Mouse (Mus musculus) c-Kit-positive CD71-negative TER-119-negative erythroid progenitor cells, embryonic 14.5 days (primary cell): Measurements from ENCODE around the gene Mtmr2.

Experiments
- DNase-seq: peaks from one replicate; pipeline ENCODE4 v3.0.0-alpha.2; 2013; ENCODE audit warnings: low read depth

Mtmr2 gene

GRCm38 (mm10) chr9:13806854-13807253 lies 58.6 kb downstream of the Mtmr2 start:
- no peak for DNase-seq

GRCm38 (mm10) chr9:13807657-13808056 lies 59.4 kb downstream of the Mtmr2 start:
- no peak for DNase-seq

- DNase-seq: no peak
Observed at GRCm38 (mm10) chr9:13809937-13810336, 61.7 kb downstream of the Mtmr2 start.

DNA sequence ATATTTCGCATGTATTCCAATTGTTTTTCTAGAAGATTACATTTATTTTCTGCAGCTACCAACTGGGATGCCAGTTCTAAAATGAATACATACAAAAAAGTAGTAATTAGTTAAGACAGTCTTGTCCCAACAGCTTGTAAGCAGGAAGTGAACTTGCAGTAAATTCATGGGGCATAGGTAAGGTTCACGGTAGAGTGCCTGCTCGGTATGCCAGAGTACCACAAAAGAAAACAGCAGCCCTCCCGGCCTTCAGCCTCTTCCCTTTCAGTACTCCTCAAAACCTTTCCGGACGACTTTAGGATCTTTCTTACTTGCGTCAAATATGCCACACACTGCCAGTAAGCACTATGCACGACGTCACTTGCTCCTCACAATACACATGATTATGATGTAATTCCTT lies 70.2 kb downstream of the Mtmr2 start:
- no peak for DNase-seq

- no peak for DNase-seq
Observed at GRCm38 (mm10) chr9:13820774-13821173, 72.6 kb downstream of the Mtmr2 start.

GRCm38 (mm10) chr9:13825896-13826295 lies 77.7 kb downstream of the Mtmr2 start:
- no peak for DNase-seq

GRCm38 (mm10) chr9:13826391-13826805 lies 78.2 kb downstream of the Mtmr2 start:
- DNase-seq: peak; percentile 29

DNA sequence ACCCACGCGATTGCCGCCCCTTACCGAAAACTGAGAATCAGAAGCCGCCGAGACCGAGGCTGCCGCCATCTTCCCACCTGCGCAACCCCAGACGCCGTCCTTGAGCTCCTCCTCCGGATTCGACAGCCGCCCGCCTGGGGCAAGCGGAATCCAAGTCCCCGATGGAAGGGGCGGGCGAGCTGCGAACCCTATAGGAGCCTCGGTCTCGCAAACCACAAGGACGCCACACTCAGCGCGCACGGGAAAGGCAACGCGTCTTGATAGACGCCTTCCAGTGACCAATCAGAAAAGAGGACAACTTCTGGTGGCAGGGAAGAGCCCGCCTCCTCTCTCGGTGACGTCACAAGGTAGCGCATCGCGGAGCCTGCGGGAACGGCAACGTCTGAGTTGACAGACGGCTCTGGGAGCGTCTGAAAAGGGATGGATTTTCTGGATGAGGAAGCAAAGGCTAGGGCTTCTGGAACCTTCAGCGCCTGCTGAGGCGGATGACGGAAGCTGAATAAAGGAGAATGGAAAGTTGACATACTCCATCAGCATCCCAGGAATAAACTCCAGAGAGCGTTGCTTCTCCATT lies 78.7 kb downstream of the Mtmr2 start, which contains the start of gene Cep57:
Gene Cep57, minus strand, starts transcription at position 276 of the 574 bp plus-strand sequence.
- DNase-seq: peak; percentile 95

- peak; percentile 99 for DNase-seq
Observed at GRCm38 (mm10) chr9:13827406-13828086, 79.3 kb downstream of the Mtmr2 start, which contains the start of gene Fam76b. Gene Fam76b (plus strand): TSS chr9:13827716.

- no peak for DNase-seq
Observed at GRCm38 (mm10) chr9:13828087-13828441, 79.9 kb downstream of the Mtmr2 start.

DNA sequence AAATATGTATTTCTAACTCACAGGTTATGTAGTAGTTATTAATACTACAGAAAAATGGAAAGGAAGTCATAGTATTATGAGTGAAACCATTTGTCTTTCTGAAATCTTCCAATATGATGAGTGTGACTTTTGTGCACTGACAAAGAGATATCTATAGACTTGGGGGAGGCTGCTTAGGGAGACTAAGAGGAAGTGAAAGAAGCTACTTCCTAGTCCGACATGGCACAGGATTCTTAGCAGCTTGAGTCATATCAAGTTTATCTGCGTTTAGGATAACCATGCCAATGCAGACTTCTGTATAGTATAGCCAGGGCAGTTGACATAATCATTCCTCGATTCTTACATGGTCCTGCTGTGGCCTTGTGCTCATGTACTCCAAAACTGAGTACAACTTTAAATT lies 87.0 kb downstream of the Mtmr2 start:
- DNase-seq: no peak

DNA sequence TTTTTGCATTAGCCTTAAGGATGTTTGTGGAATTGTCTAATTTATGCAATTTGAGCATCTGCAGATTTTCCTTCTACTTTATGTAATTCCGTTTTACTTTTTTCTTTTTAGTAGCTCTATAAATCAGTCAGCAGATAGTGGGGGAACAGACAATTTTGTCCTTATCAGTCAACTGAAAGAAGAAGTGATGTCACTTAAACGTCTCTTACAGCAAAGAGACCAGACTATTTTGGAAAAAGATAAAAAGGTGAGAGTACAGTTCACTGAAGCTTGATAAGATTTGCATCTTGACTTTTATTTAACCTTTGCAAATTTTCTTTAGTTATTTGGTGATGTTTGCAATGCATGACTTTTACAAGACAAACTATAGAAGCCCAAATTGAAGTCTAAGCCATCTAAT lies 88.5 kb downstream of the Mtmr2 start:
- no peak for DNase-seq

DNA sequence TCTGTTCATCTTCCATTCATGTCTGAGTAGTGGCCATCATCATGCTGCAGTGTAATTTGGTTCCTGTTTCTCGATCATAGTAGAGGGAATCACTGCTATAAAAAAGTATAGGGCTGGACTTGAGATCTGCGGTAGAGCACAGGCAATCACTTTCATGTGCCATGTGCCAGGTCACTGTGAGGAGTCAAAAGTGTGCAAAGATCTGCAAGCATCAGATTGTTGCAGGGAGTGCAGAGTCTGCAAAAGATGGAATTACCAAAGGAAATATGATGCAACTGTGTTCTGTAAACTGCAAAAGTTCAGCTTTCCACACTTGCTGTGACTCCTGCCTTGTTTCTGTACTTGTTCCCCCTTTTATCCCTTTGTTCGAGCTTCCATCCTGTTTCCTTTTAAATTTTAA lies 99.4 kb downstream of the Mtmr2 start:
- no peak for DNase-seq

- peak; percentile 26 for DNase-seq
Observed at GRCm38 (mm10) chr9:13848481-13849480, 100.6 kb downstream of the Mtmr2 start.

GRCm38 (mm10) chr9:13853876-13854275 lies 105.7 kb downstream of the Mtmr2 start:
- no peak for DNase-seq
